Mouse (Mus musculus) layer of hippocampus, postnatal 25 days (tissue): Measurements from ENCODE around the gene Myo1b. TPM values are rescaled to one million over a fixed set of nuclear protein-coding genes. Genes with fewer than 3 reads are reported as not detected.

Experiments
- DNase-seq, 2 experiments: peaks; one replicate each; pipeline ENCODE4 v3.0.0; 2022; ENCODE audit warnings: mixed read lengths in 2 of 2, low spot score in 1 of 2; ENCODE audit errors: extremely low spot score in 1 of 2
- total RNA-seq, 2 experiments: library from RNA; stranded (reverse); gene quantifications; 2 replicates each; pipeline ENCODE4 v1.2.3; 2021

The Myo1b gene
- total RNA-seq, 2 experiments from 2014 or later, result 12.5 to 17.6 TPM

- no peak for DNase-seq
Measured at GRCm38 (mm10) chr1:51743756-51744425, 172.0 kb downstream of the Myo1b start.

GRCm38 (mm10) chr1:51742586-51742985, 173.3 kb downstream of the Myo1b start:
- no peak for DNase-seq

GRCm38 (mm10) chr1:51740626-51741231, 175.1 kb downstream of the Myo1b start:
- no peak for DNase-seq

GRCm38 (mm10) chr1:51739252-51739852, 176.5 kb downstream of the Myo1b start:
- DNase-seq, result no peak

GRCm38 (mm10) chr1:51736822-51737221, 179.0 kb downstream of the Myo1b start:
- DNase-seq, result no peak

- DNase-seq, result no peak
Measured at GRCm38 (mm10) chr1:51734721-51735120, 181.2 kb downstream of the Myo1b start.

- no peak for DNase-seq
Measured at GRCm38 (mm10) chr1:51729407-51729806, 186.5 kb downstream of the Myo1b start.

- DNase-seq, result no peak
Measured at GRCm38 (mm10) chr1:51728816-51729215, 187.1 kb downstream of the Myo1b start.

- DNase-seq, result no peak
Measured at GRCm38 (mm10) chr1:51719897-51720673, 195.8 kb downstream of the Myo1b start.

GRCm38 (mm10) chr1:51710831-51711230, 205.0 kb downstream of the Myo1b start:
- no peak for DNase-seq

GRCm38 (mm10) chr1:51706106-51706505, 209.8 kb downstream of the Myo1b start:
- DNase-seq, result no peak

GRCm38 (mm10) chr1:51704610-51705009, 211.3 kb downstream of the Myo1b start:
- DNase-seq, result no peak

Other genes starting within 250 kb of the Myo1b start
- under 1 TPM; 0.31 to 0.71 TPM for gene Stat4, start 71.1 kb upstream of the Myo1b start, total RNA-seq
- gene Stat1, start 203.4 kb upstream of the Myo1b start, total RNA-seq, result 10 to 100 TPM; 17.4 to 19.9 TPM